Comparison of ENCODE assay signal across 8 mouse cellular contexts in genomic region chr4:108780864-108781205, GRCm38 (mm10). TPM values are rescaled to one million over a fixed set of nuclear protein-coding genes. Genes with fewer than 3 reads are reported as not detected.
A peak's percentile ranks its signal among the peaks of the same experiment; 100 is the strongest.
DNase-seq lines count a peak whose midpoint lies in the region; ATAC-seq and TF ChIP-seq lines count a peak whose summit lies in the region.

No protein-coding gene starts in this region.

- H3K27me3 ChIP-seq in testis, adult 2 months (ENCODE audit: control insufficient read depth, insufficient read depth, low read length): no peaks in the 10 kb centered on the region
- peaks cover 4% of the 10 kb centered on the region for H3K27me3 ChIP-seq in liver, embryonic 11.5 days (replicated peaks; ENCODE audit: control insufficient read depth, insufficient read depth, low read length)

- H3K4me2 ChIP-seq in liver, embryonic 11.5 days: peak overlapping the region; percentile 98

- H3K4me3 ChIP-seq in testis, adult 2 months (ENCODE audit: control insufficient read depth, low read depth, low read length): peak overlapping the region; percentile 96
- peak overlapping the region; percentile 60 for H3K4me3 ChIP-seq in liver, embryonic 11.5 days (ENCODE audit: low read depth, low read length)

- under 1% methylated on average over 16 of the region's 20 CpGs for WGBS in liver, embryonic 11.5 days

- no peak for ATAC-seq in liver, embryonic 11.5 days (replicated peaks; ENCODE audit: low FRiP score)

- peak overlapping the region; percentile 63 for H3K9ac ChIP-seq in liver, embryonic 11.5 days (ENCODE audit: low read depth, low read length)

- TF ChIP-seq POLR2A in testis, adult 2 months (IDR thresholded peaks at IDR 0.05; ENCODE audit: control insufficient read depth, low read depth, low read length): no peak

- H3K4me1 ChIP-seq in testis, adult 2 months (ENCODE audit: control insufficient read depth, insufficient read depth, low read length): peaks cover 5% of the 10 kb centered on the region; the same call in 1 of the 2 replicates
- no peaks in the 10 kb centered on the region for H3K4me1 ChIP-seq in liver, embryonic 11.5 days (replicated peaks; ENCODE audit: control insufficient read depth, insufficient read depth, low read length)

- intact Hi-C loops in gastrocnemius, postnatal 36 days (cut with DNase I): loop anchor here (5.0 kb wide), 1 partner anchor 84 kb away; no protein-coding TSS in a partner anchor

- no peaks in the 10 kb centered on the region for H3K36me3 ChIP-seq in testis, adult 2 months (ENCODE audit: control insufficient read depth, insufficient read depth, low read length)
- H3K36me3 ChIP-seq in liver, embryonic 11.5 days (ENCODE audit: control insufficient read depth, insufficient read depth, low read length): no peaks in the 10 kb centered on the region

- peak; percentile 73 for DNase-seq in cerebellum, adult 9-10 months
- no peak for DNase-seq in cerebellum, postnatal 10 days
- DNase-seq in testis, postnatal 14 days (ENCODE audit: low spot score): no peak
- no peak for DNase-seq in liver, embryonic 11.5 days (ENCODE audit: low spot score)
- DNase-seq in telencephalon, adult 2 months (ENCODE audit: low read depth, low spot score): peak; percentile 34
- no peak for DNase-seq in thymus, postnatal 4 days
- no peak for DNase-seq in gastrocnemius, postnatal 36 days

- TF ChIP-seq CTCF in testis, adult 2 months (IDR thresholded peaks at IDR 0.05; ENCODE audit: control insufficient read depth, insufficient read depth, insufficient replicate concordance, low read depth, low read length): no peak

- H3K27ac ChIP-seq in testis, adult 2 months (ENCODE audit: control insufficient read depth, insufficient read depth, low read depth, low read length): peak overlapping the region; percentile 51; the same call in 1 of the 2 replicates
- no peak overlapping the region for H3K27ac ChIP-seq in liver, embryonic 11.5 days (ENCODE audit: low read depth, low read length)

- no peaks in the 10 kb centered on the region for H3K9me3 ChIP-seq in liver, embryonic 11.5 days (ENCODE audit: control insufficient read depth, low read length)

RNA-seq across cellular contexts. Expression of gene Zfyve9, which starts 0.2 kb away (rescaled TPM):
- 1.8 and 1.9 TPM in 2 replicates for polyA plus RNA-seq in testis, adult 2 months (2012; rRNA removed)
- polyA plus RNA-seq in liver, embryonic 11.5 days (2014; fragmentation: Nextera tagmentation; extraction: Ambion mirVana): 1.2 and 1.9 TPM in 2 replicates
- total RNA-seq in gastrocnemius, postnatal 36 days (2021): 10 to 100 TPM; 45.5 to 51.0 TPM

RNA-seq across cellular contexts. Expression of gene Btf3l4, which starts 52.6 kb away (rescaled TPM):
- 43.0 and 51.6 TPM in 2 replicates for polyA plus RNA-seq in testis, adult 2 months (2012; rRNA removed)
- 121 and 125 TPM in 2 replicates for polyA plus RNA-seq in liver, embryonic 11.5 days (2014; fragmentation: Nextera tagmentation; extraction: Ambion mirVana)
- total RNA-seq in gastrocnemius, postnatal 36 days (2021): 10 to 100 TPM; 43.3 to 44.6 TPM

RNA-seq across cellular contexts. Expression of gene Txndc12, which starts 53.6 kb away (rescaled TPM):
- 21.6 and 24.0 TPM in 2 replicates for polyA plus RNA-seq in testis, adult 2 months (2012; rRNA removed)
- polyA plus RNA-seq in liver, embryonic 11.5 days (2014; fragmentation: Nextera tagmentation; extraction: Ambion mirVana): 61.9 and 63.8 TPM in 2 replicates
- 10 to 100 TPM; 11.5 to 13.3 TPM for total RNA-seq in gastrocnemius, postnatal 36 days (2021)

Comparison
In these comparisons a context has a peak if more than half of its experiments do, and no peak if none do; other contexts are left out.
1. DNase-seq: peak in cerebellum, adult 9-10 months (single experiment) and telencephalon, adult 2 months (single experiment); none in cerebellum, postnatal 10 days (0 of 2), testis, postnatal 14 days (single experiment), liver, embryonic 11.5 days (single experiment), thymus, postnatal 4 days (single experiment) and gastrocnemius, postnatal 36 days (0 of 2).